Mouse (Mus musculus): ENCODE data around the gene Nfatc2.

DNA sequence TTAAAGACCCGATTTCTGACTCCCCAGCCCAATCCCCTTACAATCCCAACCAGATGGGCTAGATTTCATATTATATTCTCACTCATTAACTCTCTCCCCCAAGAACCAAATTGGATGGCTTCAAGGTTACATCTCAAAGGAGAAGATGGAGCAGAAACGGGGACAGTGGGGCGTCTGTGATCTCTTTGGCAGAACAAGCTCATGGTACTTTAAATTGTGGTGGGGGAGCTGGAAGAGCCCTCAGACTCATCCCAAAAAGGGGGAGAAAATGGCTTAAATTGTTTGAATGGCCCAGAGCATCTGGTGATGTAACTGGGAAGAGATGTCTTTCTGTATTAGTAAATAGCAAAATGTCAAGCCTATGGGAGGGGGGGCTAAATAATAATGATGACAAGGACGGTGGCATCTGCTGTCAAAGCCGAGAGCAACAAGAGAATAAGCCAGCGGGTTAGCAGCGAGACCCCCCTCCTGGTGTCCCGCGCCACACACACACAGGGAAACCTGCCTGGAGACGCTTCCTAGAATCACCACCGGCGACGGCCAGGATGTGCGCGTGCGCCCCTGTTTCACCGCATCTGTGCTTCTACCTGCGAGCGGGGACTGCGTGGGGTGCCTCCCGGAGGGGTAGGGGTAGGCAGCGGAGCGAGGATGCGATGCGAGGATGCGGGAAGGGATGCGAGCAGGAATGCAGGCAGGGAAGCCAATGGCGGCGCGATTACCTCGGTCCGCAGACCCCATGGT, 537 bp downstream of the Nfatc2 start:
- TF ChIP-seq CTCF (IDR thresholded peaks at IDR 0.05; ENCODE audit: low read depth, low read length) (no peak), EP300 (IDR thresholded peaks at IDR 0.05; ENCODE audit: insufficient read depth, low read depth, low read length) (no peak)

Measured in ES-Bruce4 (cell line).